Mouse (Mus musculus) spleen, adult 2 months (tissue): ENCODE measurements around the gene Zfp429. TPM values are rescaled to one million over a fixed set of nuclear protein-coding genes. Genes with fewer than 3 reads are reported as not detected.
"Not testable (repeated sequence)": the region's sequence is repeated elsewhere in the genome, so short reads cannot be mapped to it uniquely, and the experiment has no call there.

ENCODE experiments used
- DNase-seq, 2 experiments: peaks; one replicate each; pipeline versions ENCODE4 v3.0.0 to v3.0.0-alpha.2; 2012 to 2021; ENCODE audit warnings: low spot score in 2 of 2, low read depth in 1 of 2
- H3K27ac ChIP-seq: fragments of 200-500 bp; 2 replicates; pipeline ENCODE4 v1.5.1; 2012; ENCODE audit warnings: low read length, inconsistent platforms; ENCODE audit not compliant: insufficient read depth
- H3K27me3 ChIP-seq: fragments of 200-500 bp; 2 replicates; pipeline ENCODE4 v1.6.1; 2012; ENCODE audit warnings: mild to moderate bottlenecking, moderate library complexity, low read length, inconsistent platforms; ENCODE audit not compliant: control insufficient read depth, insufficient read depth
- H3K36me3 ChIP-seq: fragments of 200-500 bp; 2 replicates; pipeline ENCODE4 v1.6.1; 2012; ENCODE audit warnings: mild to moderate bottlenecking, low read length, inconsistent platforms; ENCODE audit not compliant: control insufficient read depth, insufficient read depth
- H3K4me1 ChIP-seq: fragments of 200-500 bp; 2 replicates; pipeline ENCODE4 v1.6.1; 2011; ENCODE audit warnings: inconsistent platforms; ENCODE audit not compliant: control insufficient read depth, insufficient read depth, insufficient read length
- H3K4me3 ChIP-seq: fragments of 200-500 bp; 2 replicates; pipeline ENCODE4 v1.5.1; 2011; ENCODE audit warnings: mild to moderate bottlenecking, inconsistent platforms; ENCODE audit not compliant: insufficient read depth, insufficient read length; ENCODE audit errors: extremely low read depth
- CTCF ChIP-seq: fragments of 200-500 bp; IDR thresholded peaks from 2 replicates; pipeline ENCODE4 v1.5.1; 2011; ENCODE audit warnings: mild to moderate bottlenecking, inconsistent platforms; ENCODE audit not compliant: insufficient read depth, insufficient read length, insufficient replicate concordance; ENCODE audit errors: extremely low read depth
- POLR2A ChIP-seq: fragments of 200-500 bp; IDR thresholded peaks from 2 replicates; pipeline ENCODE4 v1.6.1; 2011; ENCODE audit warnings: low read depth, low read length, inconsistent platforms
- WGBS: fragments of 180-500 bp; shearing (Covaris S2); methylation state at CpG from one replicate; pipeline ENCODE4 v1.1.7; 2018; 5-methylcytosine and 5-hydroxymethylcytosine counted together
- polyA plus RNA-seq: library from polyadenylated mRNA; depleted of rRNA; stranded (reverse); fragments of >200 nt; gene quantifications from 2 replicates; pipeline ENCODE4 v1.2.3, GENCODE M21; 2012

The Zfp429 gene
- polyA plus RNA-seq, 1 experiment: 2.7 TPM

DNA sequence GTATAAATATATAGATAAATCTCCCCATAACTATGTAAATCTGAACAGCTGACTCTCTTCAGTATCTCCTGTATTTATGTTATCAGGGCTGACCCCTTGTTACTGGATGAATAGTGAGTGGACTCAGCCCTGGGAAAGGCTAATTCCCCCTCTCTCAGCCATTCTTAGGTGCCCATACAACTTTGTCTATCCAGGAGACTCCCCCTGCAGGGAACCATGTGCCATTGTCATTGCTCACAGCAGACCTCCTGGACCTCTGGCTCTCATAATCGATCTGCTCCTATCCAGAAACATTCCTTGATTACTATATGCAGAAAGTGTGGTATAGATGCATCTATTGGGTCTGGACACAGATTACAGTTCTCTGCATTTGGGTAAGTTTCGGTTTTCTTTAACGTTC lies 17.2 kb upstream of the Zfp429 start:
- TF ChIP-seq CTCF (no peak), POLR2A (no peak)
- H3K27me3 ChIP-seq: no peaks in the 10 kb centered on the region
- H3K27ac ChIP-seq: no peak overlapping the region
- H3K36me3 ChIP-seq: no peaks in the 10 kb centered on the region
- H3K4me3 ChIP-seq: no peak overlapping the region
- H3K4me1 ChIP-seq: no peaks in the 10 kb centered on the region
- no peak for DNase-seq
- 92% methylated on average over 3 of the region's 3 CpGs for WGBS

DNA sequence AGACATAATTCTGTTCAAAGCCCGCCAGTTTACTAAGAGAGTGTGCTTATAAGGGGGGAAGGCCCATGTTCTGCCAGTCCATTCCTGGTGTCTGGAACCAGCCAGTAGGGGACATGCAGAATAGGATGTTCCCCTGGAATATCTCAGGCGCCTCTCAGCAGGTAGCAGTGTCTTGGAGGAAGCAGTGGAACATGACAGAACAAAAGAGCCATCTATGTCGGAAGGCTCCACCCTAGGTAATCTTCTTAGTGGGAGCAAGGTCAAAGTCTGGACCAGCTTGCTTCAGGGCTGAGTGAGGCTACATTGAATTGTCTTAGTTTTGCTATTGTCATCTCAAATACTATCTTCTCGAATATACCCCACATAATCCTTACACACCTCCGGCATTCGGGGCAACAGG lies 16.1 kb upstream of the Zfp429 start:
- 92% methylated on average over 6 of the region's 6 CpGs for WGBS
- H3K4me1 ChIP-seq: no peaks in the 10 kb centered on the region

DNA sequence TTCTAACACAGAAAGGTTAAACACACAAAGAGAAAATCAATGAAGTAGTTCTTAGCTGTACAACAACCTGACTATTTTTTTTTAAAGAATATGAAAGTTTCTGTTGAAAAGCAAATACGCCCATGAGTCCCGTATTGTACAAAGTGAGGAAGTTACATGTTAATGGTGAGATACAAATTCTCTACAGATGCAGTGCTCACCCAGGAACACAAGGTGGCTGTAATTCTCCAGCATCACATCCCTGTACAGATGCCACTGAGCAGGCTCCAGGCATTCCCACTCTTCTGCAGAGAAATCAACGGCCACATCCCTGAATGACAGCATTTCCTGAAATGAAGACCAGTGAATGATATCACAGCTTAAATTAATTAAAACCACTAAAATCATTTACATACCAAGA lies 14.0 kb upstream of the Zfp429 start:
- not testable (repeated sequence) for H3K27me3 ChIP-seq, H3K27ac ChIP-seq, H3K4me3 ChIP-seq, H3K36me3 ChIP-seq, DNase-seq, H3K4me1 ChIP-seq
- WGBS: 76% methylated on average over 3 of the region's 3 CpGs

More for the DNA sequence above, 16.1 kb upstream of the Zfp429 start:
- no peak overlapping the region for H3K4me3 ChIP-seq
- TF ChIP-seq CTCF (no peak), POLR2A (no peak)
- H3K27ac ChIP-seq: no peak overlapping the region
- no peaks in the 10 kb centered on the region for H3K36me3 ChIP-seq
- DNase-seq: no peak
- no peaks in the 10 kb centered on the region for H3K27me3 ChIP-seq

DNA sequence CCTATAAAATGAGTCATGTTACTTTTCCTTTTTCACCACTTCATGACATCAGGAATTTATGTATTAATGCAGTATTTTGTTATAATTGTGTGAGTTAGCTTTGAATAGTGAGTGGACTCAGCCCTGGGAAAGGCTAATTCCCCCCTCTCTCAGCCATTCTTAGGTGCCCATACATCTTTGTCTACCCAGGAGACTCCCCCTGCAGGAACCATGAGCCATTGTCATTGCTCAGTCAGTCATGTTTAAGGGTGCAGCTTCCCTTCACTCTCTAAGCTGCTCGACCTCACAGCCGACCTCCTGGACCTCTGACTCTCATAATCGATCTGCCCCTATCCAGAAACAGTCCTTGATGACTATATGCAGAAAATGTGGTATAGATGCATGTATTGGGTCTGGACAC lies 23.4 kb downstream of the Zfp429 start:
- WGBS: 52% methylated on average over 3 of the region's 3 CpGs
- not testable (repeated sequence) for DNase-seq, H3K4me1 ChIP-seq

DNA sequence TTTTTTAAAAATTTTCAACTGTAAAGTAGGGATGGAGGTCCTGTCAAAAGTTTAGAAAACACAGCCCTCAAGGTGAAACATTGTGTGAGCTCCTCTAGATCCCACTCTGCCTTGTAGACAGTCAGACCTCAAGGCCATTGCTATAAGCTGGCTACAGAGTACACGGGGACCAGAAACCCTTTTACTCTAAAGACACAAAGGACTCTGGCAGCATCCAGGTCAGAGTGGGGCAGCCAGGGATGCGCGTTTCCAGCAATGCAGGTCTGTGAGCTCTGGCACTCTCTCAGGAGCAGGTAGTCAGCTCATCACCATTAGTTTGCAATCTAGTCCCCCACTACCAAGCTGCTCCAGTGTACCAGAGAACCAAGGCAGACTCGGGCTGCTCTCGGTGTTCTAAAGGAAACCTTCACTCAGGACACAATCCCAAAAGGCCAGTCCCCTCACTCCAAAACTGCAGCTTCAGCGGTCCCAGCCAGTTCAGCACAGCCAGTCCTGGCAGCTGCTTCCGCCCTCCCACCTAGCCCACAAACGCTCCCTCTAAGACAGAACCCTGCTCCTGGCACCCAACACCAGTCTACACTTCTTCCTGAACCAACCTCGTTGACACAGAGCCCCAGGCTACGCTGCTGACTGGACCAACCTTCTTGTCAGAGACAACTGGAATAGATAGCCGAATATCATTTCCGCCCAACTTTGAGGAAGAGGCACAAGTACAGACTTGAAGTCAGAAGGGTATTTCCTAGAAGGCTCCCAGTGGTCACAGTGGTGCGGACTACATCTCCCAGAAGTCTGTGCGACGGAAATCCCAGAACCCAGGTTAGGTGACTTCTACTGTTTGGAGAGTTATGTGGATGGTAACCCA lies 24.3 kb downstream of the Zfp429 start, which contains the start of the genes Gm28041 and Zfp456:
Gene Gm28041, minus strand, starts transcription at position 684 of the 862 bp plus-strand sequence.
Gene Zfp456, minus strand, starts transcription at position 761 of the 862 bp plus-strand sequence.
- H3K27ac ChIP-seq: peak within 1 kb of the TSS; percentile 82
- not testable (repeated sequence) for H3K27me3 ChIP-seq, H3K4me1 ChIP-seq, H3K36me3 ChIP-seq
- H3K4me3 ChIP-seq: peak within 1 kb of the TSS; percentile 66
- DNase-seq: peak; percentile 68 to 85
- 13% methylated on average over 15 of the region's 15 CpGs for WGBS

More for the DNA sequence above, 23.4 kb downstream of the Zfp429 start:
- not testable (repeated sequence) for H3K4me3 ChIP-seq, H3K36me3 ChIP-seq, H3K27ac ChIP-seq, H3K27me3 ChIP-seq

DNA sequence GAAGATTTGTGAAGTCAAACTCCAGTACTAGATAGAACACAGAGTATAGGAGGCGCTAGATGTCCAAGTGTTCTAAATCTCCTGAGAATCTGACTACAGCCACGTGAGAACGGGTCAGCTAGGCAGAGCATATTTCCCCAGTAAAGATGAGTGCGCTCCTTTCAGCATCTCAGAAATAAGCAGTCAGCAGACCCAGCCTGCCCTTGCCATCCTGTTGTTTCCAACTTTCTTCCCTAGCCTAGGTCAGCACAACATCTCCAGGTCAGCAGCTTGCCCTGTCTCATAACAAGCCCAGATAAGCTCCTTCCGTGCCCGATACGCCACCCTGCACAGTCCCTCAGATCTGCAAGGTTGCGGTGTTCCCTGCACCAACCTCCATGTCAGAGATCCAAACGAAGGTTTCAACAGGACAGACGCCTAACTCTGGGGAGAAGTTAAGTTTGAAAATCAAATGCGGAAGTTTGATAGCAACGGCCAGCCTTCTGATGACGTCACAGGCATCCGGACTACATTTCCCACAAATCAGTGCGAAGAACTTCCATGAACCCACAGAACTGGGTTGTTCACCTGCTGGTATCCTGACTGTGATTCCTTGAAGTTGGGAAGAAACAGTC lies 39.4 kb downstream of the Zfp429 start, which contains the start of the genes Gm28044 and Zfp953:
Gene Gm28044, minus strand, starts transcription at position 406 of the 614 bp plus-strand sequence.
Gene Zfp953, minus strand, starts transcription at position 475 of the 614 bp plus-strand sequence.
- no peaks in the 10 kb centered on the region for H3K27me3 ChIP-seq
- under 1% methylated on average over 15 of the region's 15 CpGs for WGBS
- DNase-seq: peak; percentile 80 to 86
- H3K27ac ChIP-seq: peak within 1 kb of the TSS; percentile 76
- peak within 1 kb of the TSS; percentile 80 for H3K4me3 ChIP-seq
- peaks cover 1% of the 10 kb centered on the region; the same call in 1 of the 2 replicates for H3K36me3 ChIP-seq
- TF ChIP-seq POLR2A (no peak), CTCF (no peak)
- H3K4me1 ChIP-seq: no peaks in the 10 kb centered on the region; the same call in 1 of the 2 replicates

DNA sequence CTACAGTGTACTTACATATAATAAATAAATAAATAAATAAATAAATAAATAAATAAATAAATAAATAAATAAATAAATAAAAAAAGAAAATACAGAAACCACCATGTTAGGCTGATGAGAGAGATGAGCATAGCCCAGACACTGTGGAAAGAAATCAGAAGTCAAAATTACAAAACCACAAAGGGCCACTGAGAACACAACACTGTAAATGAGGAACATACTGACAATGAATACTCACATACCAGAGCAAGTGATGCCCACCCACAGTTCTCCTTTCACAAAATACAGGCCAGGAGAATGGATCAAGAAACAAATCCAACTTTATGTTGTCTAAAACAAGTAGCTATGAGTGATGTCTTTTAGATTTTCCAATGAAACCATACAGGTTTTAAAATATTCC lies 47.8 kb downstream of the Zfp429 start:
- H3K4me3 ChIP-seq: no peak overlapping the region
- no peak overlapping the region for H3K27ac ChIP-seq
- no peaks in the 10 kb centered on the region for H3K36me3 ChIP-seq
- TF ChIP-seq POLR2A: no peak
- TF ChIP-seq CTCF: no peak
- H3K4me1 ChIP-seq: no peaks in the 10 kb centered on the region
- H3K27me3 ChIP-seq: no peaks in the 10 kb centered on the region
- no peak for DNase-seq
